Mouse (Mus musculus) MEL (cell line): ENCODE data around the gene Sntg2. TPM values are rescaled to one million over a fixed set of nuclear protein-coding genes. Genes with fewer than 3 reads are reported as not detected.

Source experiments
- DNase-seq: peaks from one replicate; pipeline ENCODE4 v3.0.0; 2011; ENCODE audit warnings: low read depth, low spot score
- H3K27ac ChIP-seq: 2 replicates; pipeline ENCODE4 v1.5.1; 2012; ENCODE audit warnings: low read depth, mild to moderate bottlenecking, control low read depth, low read length, moderate library complexity; ENCODE audit not compliant: control insufficient read depth
- H3K27me3 ChIP-seq, 2 experiments: fragments of 150-350 bp in 1 of 2; sonication (generic) in 1 of 2; 2 replicates each; pipeline ENCODE4 v1.6.1; 2012; ENCODE audit warnings: low read length in 2 of 2, mild to moderate bottlenecking in 2 of 2, improper control_type of control experiment in 1 of 2, moderate library complexity in 1 of 2; ENCODE audit not compliant: insufficient read depth in 2 of 2, control insufficient read depth in 1 of 2
- H3K36me3 ChIP-seq, 2 experiments: 2 replicates each; pipeline ENCODE4 v1.6.1; 2012 to 2014; ENCODE audit warnings: low read length in 2 of 2, improper control_type of control experiment in 1 of 2, inconsistent platforms in 1 of 2, mild to moderate bottlenecking in 1 of 2; ENCODE audit not compliant: insufficient read depth in 2 of 2, control insufficient read depth in 1 of 2
- H3K4me1 ChIP-seq, 2 experiments: fragments of 150-350 bp in 1 of 2; sonication (generic) in 1 of 2; 2 replicates each; pipeline ENCODE4 v1.6.1; 2012; ENCODE audit warnings: low read length in 2 of 2, improper control_type of control experiment in 1 of 2, mild to moderate bottlenecking in 1 of 2; ENCODE audit not compliant: insufficient read depth in 2 of 2, control insufficient read depth in 1 of 2
- H3K4me3 ChIP-seq, 2 experiments: fragments of 150-350 bp in 1 of 2; sonication (generic) in 1 of 2; 2 replicates each; pipeline ENCODE4 v1.5.1; 2012; ENCODE audit warnings: low read depth in 2 of 2, low read length in 2 of 2, mild to moderate bottlenecking in 2 of 2, moderate library complexity in 2 of 2, control low read depth in 1 of 2, improper control_type of control experiment in 1 of 2; ENCODE audit not compliant: control insufficient read depth in 1 of 2, insufficient read depth in 1 of 2
- H3K79me2 ChIP-seq: 2 replicates; pipeline ENCODE4 v1.6.1; 2012; ENCODE audit warnings: mild to moderate bottlenecking, low read length, moderate library complexity; ENCODE audit not compliant: control insufficient read depth, poor library complexity, insufficient read depth
- H3K9ac ChIP-seq: 2 replicates; pipeline ENCODE4 v1.6.1; 2012; ENCODE audit warnings: low read depth, mild to moderate bottlenecking, control low read depth, low read length, moderate library complexity; ENCODE audit not compliant: control insufficient read depth, poor library complexity, severe bottlenecking
- H3K9me3 ChIP-seq: fragments of 150-350 bp; sonication (generic); replicated peaks from 2 replicates; pipeline ENCODE4 v1.6.1; 2012; ENCODE audit warnings: mild to moderate bottlenecking, low read length, improper control_type of control experiment, moderate library complexity; ENCODE audit not compliant: insufficient read depth
- CHD1 ChIP-seq: IDR thresholded peaks from 2 replicates; pipeline ENCODE4 v1.6.1; 2012; ENCODE audit warnings: low read depth, mild to moderate bottlenecking, inconsistent platforms, low read length, improper control_type of control experiment
- E2F4 ChIP-seq: IDR thresholded peaks from 2 replicates; pipeline ENCODE4 v1.6.1; 2011; ENCODE audit warnings: low read depth, low read length, improper control_type of control experiment, borderline replicate concordance
- ELF1 ChIP-seq: IDR thresholded peaks from 2 replicates; pipeline ENCODE4 v1.6.1; 2014; ENCODE audit warnings: low read depth, mild to moderate bottlenecking, inconsistent platforms, low read length, improper control_type of control experiment, moderate library complexity
- JUND ChIP-seq: IDR thresholded peaks from 2 replicates; pipeline ENCODE4 v1.6.1; 2011; ENCODE audit warnings: low read depth, mild to moderate bottlenecking, improper control_type of control experiment, low read length
- KAT2A ChIP-seq: conservative IDR thresholded peaks from 2 replicates; pipeline ENCODE4 v1.6.1; 2012; ENCODE audit warnings: low read depth, low read length, improper control_type of control experiment, inconsistent platforms
- MAFK ChIP-seq: IDR thresholded peaks from 2 replicates; pipeline ENCODE4 v1.6.1; 2011; ENCODE audit warnings: low read depth, mild to moderate bottlenecking, low read length, improper control_type of control experiment, borderline replicate concordance
- MEF2A ChIP-seq: IDR thresholded peaks from 2 replicates; pipeline ENCODE4 v1.6.1; 2014; ENCODE audit warnings: low read depth, mild to moderate bottlenecking, inconsistent platforms, low read length, improper control_type of control experiment; ENCODE audit not compliant: poor library complexity, insufficient replicate concordance, severe bottlenecking; ENCODE audit errors: extremely low read depth
- MXI1 ChIP-seq: IDR thresholded peaks from 2 replicates; pipeline ENCODE4 v1.6.1; 2011; ENCODE audit warnings: mild to moderate bottlenecking, low read depth, low read length, improper control_type of control experiment
- MYB ChIP-seq: IDR thresholded peaks from 2 replicates; pipeline ENCODE4 v1.6.1; 2011; ENCODE audit warnings: mild to moderate bottlenecking, low read depth, low read length, improper control_type of control experiment
- NRF1 ChIP-seq: IDR thresholded peaks from 2 replicates; pipeline ENCODE4 v1.6.1; 2014; ENCODE audit warnings: low read depth, mild to moderate bottlenecking, inconsistent platforms, low read length, improper control_type of control experiment, moderate library complexity; ENCODE audit not compliant: poor library complexity, insufficient read depth, severe bottlenecking
- POLR2A ChIP-seq, 2 experiments: IDR thresholded peaks; 2 replicates each; pipeline ENCODE4 v1.6.1; 2011 to 2012; ENCODE audit warnings: low read length in 2 of 2, mild to moderate bottlenecking in 2 of 2, control low read depth in 1 of 2, improper control_type of control experiment in 1 of 2, low read depth in 1 of 2, moderate library complexity in 1 of 2; ENCODE audit not compliant: control insufficient read depth in 1 of 2, insufficient read depth in 1 of 2, poor library complexity in 1 of 2
- POLR2AphosphoS2 ChIP-seq: IDR thresholded peaks from 2 replicates; pipeline ENCODE4 v1.6.1; 2011; ENCODE audit warnings: low read length, improper control_type of control experiment
- POLR2AphosphoS5 ChIP-seq: IDR thresholded peaks from 2 replicates; pipeline ENCODE4 v1.6.1; 2012; ENCODE audit warnings: low read depth, borderline replicate concordance, mild to moderate bottlenecking, inconsistent platforms, low read length, moderate library complexity, mixed read lengths
- RCOR1 ChIP-seq: IDR thresholded peaks from 2 replicates; pipeline ENCODE4 v1.6.1; 2012; ENCODE audit warnings: low read depth, mild to moderate bottlenecking, inconsistent platforms, low read length, improper control_type of control experiment
- SIN3A ChIP-seq: IDR thresholded peaks from 2 replicates; pipeline ENCODE4 v1.6.1; 2012; ENCODE audit warnings: low read length, improper control_type of control experiment, inconsistent platforms
- SMC3 ChIP-seq: IDR thresholded peaks from 2 replicates; pipeline ENCODE4 v1.6.1; 2011; ENCODE audit warnings: low read depth, low read length, improper control_type of control experiment
- TAL1 ChIP-seq: IDR thresholded peaks from 2 replicates; pipeline ENCODE4 v1.6.1; 2012; ENCODE audit warnings: mild to moderate bottlenecking, inconsistent platforms, low read length, moderate library complexity, mixed read lengths
- TBP ChIP-seq: IDR thresholded peaks from 2 replicates; pipeline ENCODE4 v1.8.0; 2011; ENCODE audit warnings: low read depth, low read length, improper control_type of control experiment
- TCF12 ChIP-seq: IDR thresholded peaks from 2 replicates; pipeline ENCODE4 v1.6.1; 2014; ENCODE audit warnings: low read depth, mild to moderate bottlenecking, inconsistent platforms, low read length, improper control_type of control experiment, moderate library complexity
- UBTF ChIP-seq: IDR thresholded peaks from 2 replicates; pipeline ENCODE4 v1.6.1; 2012; ENCODE audit warnings: low read depth, mild to moderate bottlenecking, inconsistent platforms, low read length, improper control_type of control experiment, moderate library complexity, borderline replicate concordance; ENCODE audit not compliant: insufficient read depth
- ZC3H11A ChIP-seq: IDR thresholded peaks from 2 replicates; pipeline ENCODE4 v1.6.1; 2012; ENCODE audit warnings: low read depth, mild to moderate bottlenecking, inconsistent platforms, low read length, improper control_type of control experiment
- ZKSCAN1 ChIP-seq: IDR thresholded peaks from 2 replicates; pipeline ENCODE4 v1.6.1; 2012; ENCODE audit warnings: low read depth, mild to moderate bottlenecking, inconsistent platforms, low read length, improper control_type of control experiment, moderate library complexity
- ZMIZ1 ChIP-seq: IDR thresholded peaks from 2 replicates; pipeline ENCODE4 v1.6.1; 2012; ENCODE audit warnings: low read depth, mild to moderate bottlenecking, inconsistent platforms, low read length, improper control_type of control experiment, moderate library complexity
- ZNF384 ChIP-seq: IDR thresholded peaks from 2 replicates; pipeline ENCODE4 v1.6.1; 2012; ENCODE audit warnings: low read depth, mild to moderate bottlenecking, inconsistent platforms, low read length, improper control_type of control experiment
- polyA plus RNA-seq, 2 experiments: library from polyadenylated mRNA; stranded (reverse) in 1 of 2; unstranded in 1 of 2; fragments of >175 nt in 1 of 2; fragments of >200 nt in 1 of 2; gene quantifications; 2 replicates each; pipeline versions ENCODE4 v1.2.1 to v1.2.4; 2012; ENCODE audit warnings: low replicate concordance in 2 of 2, low read depth in 1 of 2; ENCODE audit not compliant: insufficient read length in 2 of 2, insufficient read depth in 1 of 2, missing spikeins in 1 of 2
- total RNA-seq: library from RNA; depleted of rRNA; stranded (reverse); fragments of 300-350 nt; gene quantifications from 2 replicates; pipeline ENCODE4 v1.2.3, GENCODE M21; 2012

Gene Sntg2
- total and polyA plus RNA-seq, 3 experiments: not detected

GRCm38 (mm10) chr12:30244194-30244593, 129.0 kb downstream of the Sntg2 start:
- H3K79me2 ChIP-seq: no peaks in the 10 kb centered on the region
- peak; percentile 19 for DNase-seq
- no peaks in the 10 kb centered on the region for H3K9me3 ChIP-seq
- no peaks in the 10 kb centered on the region for H3K4me1 ChIP-seq
- H3K27ac ChIP-seq: no peak overlapping the region
- TF ChIP-seq E2F4 (no peak), POLR2A (IDR thresholded peaks at IDR 0.05; ENCODE audit: control insufficient read depth in 1 of 2, insufficient read depth in 1 of 2, low read depth in 1 of 2, low read length in 2 of 2, poor library complexity in 1 of 2) (no peak), POLR2AphosphoS5 (no peak), ELF1 (no peak), KAT2A (no peak), NRF1 (no peak), JUND (no peak), ZKSCAN1 (no peak), SIN3A (no peak), MYB (no peak)
- no peaks in the 10 kb centered on the region for H3K36me3 ChIP-seq
- no peaks in the 10 kb centered on the region; a peak in 1 of 4 replicates for H3K27me3 ChIP-seq
- H3K9ac ChIP-seq: no peak overlapping the region
- no peak overlapping the region for H3K4me3 ChIP-seq

GRCm38 (mm10) chr12:30240891-30241290, 132.3 kb downstream of the Sntg2 start:
- DNase-seq: no peak
- Histone ChIP-seq H3K36me3 (no peaks in the 10 kb centered on the region), H3K27me3 (no peaks in the 10 kb centered on the region; a peak in 1 of 4 replicates), H3K27ac (no peak overlapping the region), H3K4me3 (no peak overlapping the region), H3K79me2 (no peaks in the 10 kb centered on the region), H3K9ac (no peak overlapping the region), H3K4me1 (no peaks in the 10 kb centered on the region), H3K9me3 (no peaks in the 10 kb centered on the region)
- no peak for TF ChIP-seq ZMIZ1
- no peak for TF ChIP-seq ZNF384
- TF ChIP-seq TCF12: no peak
- no peak for TF ChIP-seq RCOR1
- TF ChIP-seq CHD1: no peak
- no peak for TF ChIP-seq E2F4
- no peak for TF ChIP-seq MXI1
- TF ChIP-seq MAFK: no peak
- no peak for TF ChIP-seq KAT2A
- TF ChIP-seq ELF1: no peak
- no peak for TF ChIP-seq MEF2A
- no peak for TF ChIP-seq TBP
- no peak for TF ChIP-seq UBTF
- no peak for TF ChIP-seq TAL1
- no peak for TF ChIP-seq POLR2AphosphoS2
- no peak for TF ChIP-seq ZC3H11A
- no peak for TF ChIP-seq SMC3
